Mouse (Mus musculus) midbrain, embryonic 11.5 days (tissue): ENCODE data around the gene Mapk8ip1. TPM values are rescaled to one million over a fixed set of nuclear protein-coding genes. Genes with fewer than 3 reads are reported as not detected.

ENCODE experiments used
- ATAC-seq: fragments of 200-750 bp; cut with Nextera tagmentation; 2 replicates; pipeline ENCODE4 v1.8.0; 2017; ENCODE audit warnings: moderate TSS enrichment, moderate library complexity; ENCODE audit not compliant: low FRiP score
- DNase-seq: peaks from one replicate; pipeline ENCODE4 v3.0.0; 2015; ENCODE audit warnings: low spot score; ENCODE audit errors: missing footprints
- H3K27ac ChIP-seq: fragments of 300-500 bp; sonication (generic); 2 replicates; pipeline ENCODE4 v1.5.1; 2014; ENCODE audit warnings: low read depth, low read length
- H3K27me3 ChIP-seq: fragments of 300-500 bp; sonication (generic); 2 replicates; pipeline ENCODE4 v1.6.1; 2014; ENCODE audit warnings: mild to moderate bottlenecking, low read length, moderate library complexity, mixed read lengths; ENCODE audit not compliant: control insufficient read depth, insufficient read depth
- H3K36me3 ChIP-seq: fragments of 300-500 bp; sonication (generic); 2 replicates; pipeline ENCODE4 v1.6.1; 2014; ENCODE audit warnings: mild to moderate bottlenecking, low read length, moderate library complexity, mixed read lengths; ENCODE audit not compliant: control insufficient read depth, insufficient read depth
- H3K4me1 ChIP-seq: fragments of 300-500 bp; sonication (generic); 2 replicates; pipeline ENCODE4 v1.6.1; 2014; ENCODE audit warnings: low read length; ENCODE audit not compliant: control insufficient read depth, insufficient read depth
- H3K4me2 ChIP-seq: fragments of 300-500 bp; sonication (generic); 2 replicates; pipeline ENCODE4 v1.6.1; 2014; ENCODE audit warnings: mild to moderate bottlenecking, moderate library complexity
- H3K4me3 ChIP-seq: fragments of 300-500 bp; sonication (generic); 2 replicates; pipeline ENCODE4 v1.5.1; 2014; ENCODE audit warnings: low read depth, low read length
- H3K9ac ChIP-seq: fragments of 300-500 bp; sonication (generic); 2 replicates; pipeline ENCODE4 v1.6.1; 2014; ENCODE audit warnings: low read length
- H3K9me3 ChIP-seq: fragments of 300-500 bp; sonication (generic); 2 replicates; pipeline ENCODE4 v1.6.1; 2016; ENCODE audit warnings: low read length; ENCODE audit not compliant: control insufficient read depth
- WGBS: fragments of 180-500 bp; shearing (Covaris S2); extraction: QIAGEN DNeasy Blood & Tissue Kit; methylation state at CpG from one replicate; pipeline ENCODE4 v1.1.7; 2014; 5-methylcytosine and 5-hydroxymethylcytosine counted together
- polyA plus RNA-seq: library from polyadenylated mRNA; unstranded; fragments of >200 nt; fragmentation: Nextera tagmentation; extraction: Ambion mirVana; gene quantifications from 2 replicates; pipeline ENCODE4 v1.2.1, GENCODE M21; 2014

Gene Mapk8ip1
- polyA plus RNA-seq, 1 experiment from 2014 or later, result 37.1 TPM

DNA sequence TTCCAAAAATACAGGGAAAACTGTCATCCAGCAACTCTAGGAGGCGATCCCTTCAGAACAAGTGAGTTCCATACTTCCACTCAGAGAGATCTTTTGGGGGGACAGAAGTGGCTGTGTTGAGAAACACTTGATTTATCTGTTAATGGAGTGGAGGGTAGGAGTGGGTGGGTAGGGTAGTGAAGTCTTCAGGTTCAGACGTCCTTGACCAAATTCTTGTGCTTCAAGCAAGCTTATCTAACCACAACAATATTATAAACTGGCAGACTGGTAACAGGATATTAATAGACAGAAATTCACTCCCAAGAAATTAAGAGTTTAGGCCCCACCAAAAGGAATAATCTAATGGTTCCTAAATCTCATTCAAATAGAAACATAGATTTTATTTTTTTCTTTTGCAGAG lies 29.0 kb upstream of the Mapk8ip1 start:
- no peaks in the 10 kb centered on the region for H3K9me3 ChIP-seq
- H3K9ac ChIP-seq, result no peak overlapping the region
- H3K4me3 ChIP-seq, result no peak overlapping the region
- ATAC-seq, result no peak
- no peaks in the 10 kb centered on the region for H3K36me3 ChIP-seq
- H3K27me3 ChIP-seq, result no peaks in the 10 kb centered on the region
- no peak overlapping the region for H3K27ac ChIP-seq
- H3K4me2 ChIP-seq, result no peak overlapping the region
- 81% methylated on average over 2 of the region's 2 CpGs for WGBS
- H3K4me1 ChIP-seq, result peaks cover 56% of the 10 kb centered on the region
- DNase-seq, result no peak

DNA sequence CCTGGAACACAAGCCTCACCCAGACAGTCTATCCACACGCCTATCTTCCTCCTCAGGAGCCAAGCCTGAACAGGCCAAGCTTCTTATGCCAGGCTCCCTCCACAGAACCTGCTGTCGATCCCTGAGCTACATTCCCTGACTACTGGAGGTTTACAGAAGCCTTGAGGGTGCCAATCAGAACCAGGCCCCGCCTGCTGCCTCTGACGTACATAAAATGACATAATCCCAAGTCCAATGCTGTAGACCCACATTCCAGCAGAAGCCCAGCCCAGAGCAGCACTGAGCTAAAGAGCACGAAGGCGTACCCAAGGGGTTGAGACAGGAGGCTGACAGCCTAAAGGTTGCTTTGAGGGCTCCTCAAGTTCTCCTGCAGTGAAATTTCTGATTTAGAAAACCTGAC lies 26.8 kb upstream of the Mapk8ip1 start:
- no peak for DNase-seq
- H3K4me2 ChIP-seq, result no peak overlapping the region
- 67% methylated on average over 6 of the region's 6 CpGs for WGBS
- H3K4me3 ChIP-seq, result no peak overlapping the region
- H3K36me3 ChIP-seq, result no peaks in the 10 kb centered on the region
- no peak for ATAC-seq
- no peaks in the 10 kb centered on the region for H3K9me3 ChIP-seq
- peaks cover 66% of the 10 kb centered on the region for H3K4me1 ChIP-seq
- no peak overlapping the region for H3K9ac ChIP-seq
- H3K27me3 ChIP-seq, result no peaks in the 10 kb centered on the region
- H3K27ac ChIP-seq, result no peak overlapping the region

DNA sequence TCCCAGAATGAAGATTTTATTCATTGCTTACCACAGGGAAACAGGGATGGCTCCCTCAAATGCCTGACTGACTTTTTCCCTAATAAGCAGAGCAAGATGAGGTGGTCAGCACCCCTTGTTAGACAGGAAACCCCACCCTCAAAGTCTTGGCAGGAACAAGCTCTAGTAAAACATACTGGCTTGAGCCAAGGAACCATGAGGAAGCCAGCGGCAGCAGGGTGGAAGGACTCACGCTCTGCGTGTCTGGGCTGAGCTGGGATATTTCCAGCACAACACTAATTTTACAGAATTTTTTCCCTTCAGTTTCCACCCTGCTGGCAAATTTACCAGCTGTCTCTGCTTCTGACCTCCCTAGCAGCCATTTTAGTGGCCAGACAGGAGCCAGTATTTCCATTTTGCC lies 25.4 kb upstream of the Mapk8ip1 start:
- H3K9ac ChIP-seq, result peak overlapping the region; percentile 9; the same call in 1 of the 2 replicates
- H3K4me2 ChIP-seq, result no peak overlapping the region
- H3K4me3 ChIP-seq, result no peak overlapping the region
- H3K27ac ChIP-seq, result no peak overlapping the region
- DNase-seq (no peak), ATAC-seq (no peak)
- 91% methylated on average over 3 of the region's 3 CpGs for WGBS
- no peaks in the 10 kb centered on the region; the same call in 1 of the 2 replicates for H3K36me3 ChIP-seq
- H3K27me3 ChIP-seq, result no peaks in the 10 kb centered on the region
- peaks cover 51% of the 10 kb centered on the region for H3K4me1 ChIP-seq
- no peaks in the 10 kb centered on the region for H3K9me3 ChIP-seq

DNA sequence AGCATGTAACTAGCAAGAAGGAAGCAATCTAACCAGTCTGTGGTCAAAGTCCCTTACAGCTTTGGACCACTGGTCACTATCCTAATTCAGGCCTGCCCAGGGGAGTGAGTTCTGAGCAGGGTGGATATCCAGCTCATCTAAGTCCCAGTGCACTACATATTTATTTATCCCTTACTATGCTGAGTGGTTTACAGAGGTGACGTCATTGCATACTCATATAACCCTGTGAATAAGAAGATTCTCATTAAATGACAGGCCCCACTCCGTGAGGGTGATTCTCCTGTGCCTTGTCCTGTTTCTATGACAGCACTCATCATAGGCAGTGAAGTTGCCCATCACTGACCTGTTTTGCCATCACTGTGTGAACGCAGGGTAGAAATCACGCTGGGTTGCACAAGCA lies 24.3 kb upstream of the Mapk8ip1 start:
- no peak for ATAC-seq
- peak; percentile 91 for DNase-seq
- Histone ChIP-seq H3K9ac (no peak overlapping the region), H3K27ac (peak overlapping the region; percentile 91), H3K4me3 (no peak overlapping the region), H3K27me3 (no peaks in the 10 kb centered on the region), H3K36me3 (no peaks in the 10 kb centered on the region; the same call in 1 of the 2 replicates), H3K4me2 (no peak overlapping the region; the same call in 1 of the 2 replicates), H3K4me1 (peaks cover 41% of the 10 kb centered on the region), H3K9me3 (no peaks in the 10 kb centered on the region)
- 67% methylated on average over 4 of the region's 4 CpGs for WGBS

DNA sequence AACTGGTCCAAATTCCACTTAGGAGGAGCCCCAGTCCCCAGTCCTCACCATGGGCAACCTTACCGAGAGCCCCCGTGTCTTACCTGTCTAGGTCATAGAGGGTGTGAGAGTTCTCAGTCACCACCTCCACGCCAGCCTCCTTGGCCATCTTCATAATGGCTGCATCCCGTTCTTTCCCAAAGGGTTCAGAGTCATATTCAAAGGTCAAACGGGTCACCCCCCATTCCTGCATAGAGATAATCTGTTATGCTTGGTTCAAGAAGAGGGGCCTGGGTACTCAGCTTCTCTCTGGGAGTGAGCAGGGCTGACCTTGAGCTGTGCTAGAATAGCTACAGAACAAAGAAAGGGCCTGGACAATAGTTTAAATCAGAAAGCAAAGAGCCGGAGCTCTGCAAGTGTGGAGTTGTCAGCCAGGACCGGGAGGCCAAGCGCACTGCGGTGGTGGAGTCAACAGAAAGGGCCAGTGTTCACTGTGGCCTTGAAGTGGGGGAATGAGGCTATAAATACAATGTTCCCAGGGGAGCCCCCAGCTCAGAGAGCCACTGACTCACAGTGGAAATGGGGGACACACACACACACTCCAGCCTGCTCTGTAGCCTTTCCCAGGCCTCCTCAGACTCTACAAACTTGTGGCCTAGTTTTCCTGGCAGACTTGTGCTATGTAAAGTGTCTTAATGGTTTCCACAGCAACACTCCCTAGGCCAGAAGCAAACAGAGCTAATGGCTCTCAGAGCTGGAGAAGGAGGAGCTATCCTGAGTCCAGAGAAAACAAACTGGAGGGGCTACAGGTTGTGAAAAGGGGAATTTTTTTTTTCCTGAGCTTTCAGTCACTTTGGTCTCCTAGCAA lies 23.6 kb upstream of the Mapk8ip1 start:
- peak overlapping the region; percentile 29 for H3K4me2 ChIP-seq
- WGBS, result 40% methylated on average over 9 of the region's 9 CpGs
- H3K9me3 ChIP-seq, result no peaks in the 10 kb centered on the region
- ATAC-seq (peak; percentile 78), DNase-seq (peak; percentile 95)
- no peaks in the 10 kb centered on the region; the same call in 1 of the 2 replicates for H3K36me3 ChIP-seq
- no peaks in the 10 kb centered on the region for H3K27me3 ChIP-seq
- H3K4me3 ChIP-seq, result no peak overlapping the region
- H3K4me1 ChIP-seq, result peaks cover 39% of the 10 kb centered on the region
- peak overlapping the region; percentile 43; the same call in 1 of the 2 replicates for H3K9ac ChIP-seq
- peak overlapping the region; percentile 91 for H3K27ac ChIP-seq

DNA sequence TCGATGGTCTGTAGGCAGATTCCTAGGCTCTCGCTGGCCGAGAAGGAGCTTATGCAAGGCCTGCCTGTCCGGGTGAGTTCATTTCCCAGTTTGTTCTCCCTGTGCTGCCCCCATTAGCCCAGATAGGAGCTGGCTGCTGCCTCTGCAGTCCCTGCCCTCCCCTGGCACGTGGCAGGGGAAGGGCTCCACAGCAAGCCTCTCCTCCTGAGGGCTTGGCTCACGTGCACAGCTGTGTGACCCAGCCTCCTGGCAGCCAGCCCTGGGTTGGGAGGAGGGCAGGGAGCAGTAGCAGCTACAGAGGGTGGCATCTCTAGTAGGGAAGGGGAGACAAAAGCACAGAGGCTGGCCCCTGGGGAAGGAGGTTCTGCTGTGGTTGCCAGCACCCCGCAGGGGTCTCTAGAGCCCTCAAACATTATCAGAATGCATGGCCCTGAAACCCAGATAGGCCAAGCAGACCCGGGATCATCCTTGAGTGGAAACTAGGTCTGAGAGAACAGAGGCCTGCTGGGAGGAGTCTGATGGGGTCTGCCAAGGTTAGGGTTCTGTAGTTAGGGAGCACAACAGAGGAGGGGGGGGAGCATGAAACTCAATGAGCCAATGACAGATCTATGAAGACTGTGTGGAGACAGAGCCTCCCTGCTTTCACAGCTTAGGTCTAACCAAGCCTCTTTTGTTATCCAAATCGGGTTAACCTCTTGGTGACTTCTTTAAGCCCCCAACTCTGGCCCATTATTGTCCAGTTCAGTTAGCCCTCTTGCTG lies 22.8 kb upstream of the Mapk8ip1 start:
- peaks cover 4% of the 10 kb centered on the region; the same call in 1 of the 2 replicates for H3K36me3 ChIP-seq
- ATAC-seq (peak; percentile 41), DNase-seq (peak; percentile 90)
- H3K4me2 ChIP-seq, result peak overlapping the region; percentile 29
- H3K27ac ChIP-seq, result peak overlapping the region; percentile 91
- H3K9me3 ChIP-seq, result no peaks in the 10 kb centered on the region
- no peaks in the 10 kb centered on the region for H3K27me3 ChIP-seq
- WGBS, result 60% methylated on average over 9 of the region's 9 CpGs
- no peak overlapping the region for H3K4me3 ChIP-seq
- peaks cover 36% of the 10 kb centered on the region for H3K4me1 ChIP-seq
- H3K9ac ChIP-seq, result peak overlapping the region; percentile 43; the same call in 1 of the 2 replicates

DNA sequence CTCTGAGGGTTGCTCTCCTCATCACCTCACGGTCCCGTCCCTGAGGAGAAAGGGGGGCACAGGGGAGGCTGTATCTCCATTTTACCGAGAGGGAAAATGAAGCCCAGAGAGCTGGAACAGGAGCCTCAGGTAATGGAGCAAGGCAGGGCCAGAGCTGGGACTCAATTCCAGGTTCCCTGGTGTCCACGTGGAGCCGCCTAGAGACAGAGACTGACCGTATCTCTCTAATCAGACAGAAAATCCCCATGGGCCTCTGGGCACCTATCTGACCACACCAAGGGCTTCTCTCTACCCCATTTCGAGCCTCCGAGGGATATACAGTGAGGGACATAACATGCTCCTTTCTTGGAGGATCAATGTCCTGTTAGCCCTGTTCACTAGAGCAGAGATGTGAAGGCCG lies 22.1 kb upstream of the Mapk8ip1 start:
- Histone ChIP-seq H3K9me3 (no peaks in the 10 kb centered on the region), H3K4me2 (no peak overlapping the region), H3K27ac (no peak overlapping the region; the same call in 1 of the 2 replicates), H3K4me1 (peaks cover 34% of the 10 kb centered on the region), H3K27me3 (no peaks in the 10 kb centered on the region), H3K4me3 (no peak overlapping the region), H3K36me3 (peaks cover 4% of the 10 kb centered on the region; the same call in 1 of the 2 replicates), H3K9ac (no peak overlapping the region)
- ATAC-seq (no peak), DNase-seq (no peak)
- 91% methylated on average over 9 of the region's 9 CpGs for WGBS

DNA sequence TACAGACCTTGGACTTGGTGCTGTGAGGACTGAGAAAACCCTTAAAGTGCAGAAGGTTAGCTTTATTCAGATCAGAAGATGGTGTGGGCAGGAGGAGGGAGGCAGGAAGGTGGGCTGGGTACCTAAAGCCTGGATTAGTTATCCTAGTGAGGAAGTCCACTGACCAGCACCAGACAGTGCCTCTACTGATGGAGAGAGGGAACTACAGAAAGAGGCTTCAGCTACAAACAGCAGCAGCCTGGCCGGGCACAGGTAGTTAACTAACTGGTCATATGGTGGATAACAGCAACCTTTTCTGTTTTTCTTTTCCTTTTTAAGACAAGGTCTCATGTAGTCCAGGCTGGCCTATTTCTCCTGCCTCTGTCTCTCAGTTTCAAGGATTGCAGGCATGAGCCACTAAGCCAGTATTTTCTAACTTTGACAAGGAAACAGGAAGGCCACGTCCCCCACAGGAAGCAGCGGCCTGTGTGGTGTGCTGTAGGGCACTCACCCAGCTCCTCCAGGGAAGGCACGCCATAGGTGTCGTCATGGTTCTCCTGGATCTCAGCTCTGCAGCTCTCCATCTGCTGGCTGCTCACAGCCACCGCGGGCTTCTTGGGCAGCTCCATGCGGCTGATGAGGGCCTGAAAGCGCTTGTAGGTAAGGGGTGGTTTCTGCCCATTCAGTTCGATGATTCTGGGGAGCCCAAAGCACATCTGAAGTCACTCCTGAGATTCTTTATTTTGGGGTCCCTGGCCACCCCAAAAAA lies 21.5 kb upstream of the Mapk8ip1 start:
- ATAC-seq (no peak), DNase-seq (no peak)
- peaks cover 30% of the 10 kb centered on the region for H3K4me1 ChIP-seq
- no peak overlapping the region for H3K27ac ChIP-seq
- H3K36me3 ChIP-seq, result peaks cover 4% of the 10 kb centered on the region; the same call in 1 of the 2 replicates
- no peaks in the 10 kb centered on the region for H3K9me3 ChIP-seq
- 86% methylated on average over 10 of the region's 10 CpGs for WGBS
- H3K27me3 ChIP-seq, result no peaks in the 10 kb centered on the region
- H3K4me2 ChIP-seq, result no peak overlapping the region
- no peak overlapping the region for H3K4me3 ChIP-seq
- H3K9ac ChIP-seq, result no peak overlapping the region
